Mouse (Mus musculus) brain, embryonic 14.5 days (tissue): ENCODE measurements around the gene Ppp2r2c.

Source experiments
- CTCF ChIP-seq: fragments of 200-500 bp; IDR thresholded peaks from 2 replicates; pipeline ENCODE4 v1.5.1; 2012; ENCODE audit warnings: inconsistent platforms, mild to moderate bottlenecking, moderate library complexity, borderline replicate concordance; ENCODE audit not compliant: insufficient read depth, insufficient read length; ENCODE audit errors: extremely low read depth
- POLR2A ChIP-seq: fragments of 200-500 bp; IDR thresholded peaks from 2 replicates; pipeline ENCODE4 v1.6.1; 2012; ENCODE audit warnings: mild to moderate bottlenecking, inconsistent platforms, borderline replicate concordance; ENCODE audit not compliant: poor library complexity, insufficient read depth, insufficient read length, severe bottlenecking; ENCODE audit errors: extremely low read depth

GRCm38 (mm10) chr5:36895621-36896573 is 27.6 kb downstream of the Ppp2r2c start:
- TF ChIP-seq CTCF (no peak), POLR2A (no peak)
